Mouse (Mus musculus) MEL (cell line): ENCODE data around the gene Ccdc50. TPM values are rescaled to one million over a fixed set of nuclear protein-coding genes. Genes with fewer than 3 reads are reported as not detected.

Experiments
- DNase-seq: peaks from one replicate; pipeline ENCODE4 v3.0.0; 2011; ENCODE audit warnings: low read depth, low spot score
- H3K27ac ChIP-seq: 2 replicates; pipeline ENCODE4 v1.5.1; 2012; ENCODE audit warnings: low read depth, mild to moderate bottlenecking, control low read depth, low read length, moderate library complexity; ENCODE audit not compliant: control insufficient read depth
- H3K27me3 ChIP-seq, 2 experiments: fragments of 150-350 bp in 1 of 2; sonication (generic) in 1 of 2; 2 replicates each; pipeline ENCODE4 v1.6.1; 2012; ENCODE audit warnings: low read length in 2 of 2, mild to moderate bottlenecking in 2 of 2, improper control_type of control experiment in 1 of 2, moderate library complexity in 1 of 2; ENCODE audit not compliant: insufficient read depth in 2 of 2, control insufficient read depth in 1 of 2
- H3K36me3 ChIP-seq, 2 experiments: 2 replicates each; pipeline ENCODE4 v1.6.1; 2012 to 2014; ENCODE audit warnings: low read length in 2 of 2, improper control_type of control experiment in 1 of 2, inconsistent platforms in 1 of 2, mild to moderate bottlenecking in 1 of 2; ENCODE audit not compliant: insufficient read depth in 2 of 2, control insufficient read depth in 1 of 2
- H3K4me1 ChIP-seq, 2 experiments: fragments of 150-350 bp in 1 of 2; sonication (generic) in 1 of 2; 2 replicates each; pipeline ENCODE4 v1.6.1; 2012; ENCODE audit warnings: low read length in 2 of 2, improper control_type of control experiment in 1 of 2, mild to moderate bottlenecking in 1 of 2; ENCODE audit not compliant: insufficient read depth in 2 of 2, control insufficient read depth in 1 of 2
- H3K4me3 ChIP-seq, 2 experiments: fragments of 150-350 bp in 1 of 2; sonication (generic) in 1 of 2; 2 replicates each; pipeline ENCODE4 v1.5.1; 2012; ENCODE audit warnings: low read depth in 2 of 2, low read length in 2 of 2, mild to moderate bottlenecking in 2 of 2, moderate library complexity in 2 of 2, control low read depth in 1 of 2, improper control_type of control experiment in 1 of 2; ENCODE audit not compliant: control insufficient read depth in 1 of 2, insufficient read depth in 1 of 2
- H3K79me2 ChIP-seq: 2 replicates; pipeline ENCODE4 v1.6.1; 2012; ENCODE audit warnings: mild to moderate bottlenecking, low read length, moderate library complexity; ENCODE audit not compliant: control insufficient read depth, poor library complexity, insufficient read depth
- H3K9ac ChIP-seq: 2 replicates; pipeline ENCODE4 v1.6.1; 2012; ENCODE audit warnings: low read depth, mild to moderate bottlenecking, control low read depth, low read length, moderate library complexity; ENCODE audit not compliant: control insufficient read depth, poor library complexity, severe bottlenecking
- H3K9me3 ChIP-seq: fragments of 150-350 bp; sonication (generic); replicated peaks from 2 replicates; pipeline ENCODE4 v1.6.1; 2012; ENCODE audit warnings: mild to moderate bottlenecking, low read length, improper control_type of control experiment, moderate library complexity; ENCODE audit not compliant: insufficient read depth
- BHLHE40 ChIP-seq: IDR thresholded peaks from 2 replicates; pipeline ENCODE4 v1.6.1; 2012; ENCODE audit warnings: low read depth, mild to moderate bottlenecking, inconsistent platforms, low read length, improper control_type of control experiment, borderline replicate concordance
- CHD1 ChIP-seq: IDR thresholded peaks from 2 replicates; pipeline ENCODE4 v1.6.1; 2012; ENCODE audit warnings: low read depth, mild to moderate bottlenecking, inconsistent platforms, low read length, improper control_type of control experiment
- CHD2 ChIP-seq: IDR thresholded peaks from 2 replicates; pipeline ENCODE4 v1.6.1; 2011; ENCODE audit warnings: low read length, improper control_type of control experiment
- E2F4 ChIP-seq: IDR thresholded peaks from 2 replicates; pipeline ENCODE4 v1.6.1; 2011; ENCODE audit warnings: low read depth, low read length, improper control_type of control experiment, borderline replicate concordance
- ETS1 ChIP-seq: IDR thresholded peaks from 2 replicates; pipeline ENCODE4 v1.6.1; 2012; ENCODE audit warnings: low read depth, mild to moderate bottlenecking, inconsistent platforms, low read length, improper control_type of control experiment, moderate library complexity
- KAT2A ChIP-seq: conservative IDR thresholded peaks from 2 replicates; pipeline ENCODE4 v1.6.1; 2012; ENCODE audit warnings: low read depth, low read length, improper control_type of control experiment, inconsistent platforms
- MEF2A ChIP-seq: IDR thresholded peaks from 2 replicates; pipeline ENCODE4 v1.6.1; 2014; ENCODE audit warnings: low read depth, mild to moderate bottlenecking, inconsistent platforms, low read length, improper control_type of control experiment; ENCODE audit not compliant: poor library complexity, insufficient replicate concordance, severe bottlenecking; ENCODE audit errors: extremely low read depth
- MYB ChIP-seq: IDR thresholded peaks from 2 replicates; pipeline ENCODE4 v1.6.1; 2011; ENCODE audit warnings: mild to moderate bottlenecking, low read depth, low read length, improper control_type of control experiment
- MYC ChIP-seq: IDR thresholded peaks from 2 replicates; pipeline ENCODE4 v1.6.1; 2011; ENCODE audit warnings: low read depth, mild to moderate bottlenecking, low read length, improper control_type of control experiment, moderate library complexity
- NELFE ChIP-seq: IDR thresholded peaks from 2 replicates; pipeline ENCODE4 v1.6.1; 2011; ENCODE audit warnings: low read depth, low read length, improper control_type of control experiment
- POLR2A ChIP-seq, 2 experiments: IDR thresholded peaks; 2 replicates each; pipeline ENCODE4 v1.6.1; 2011 to 2012; ENCODE audit warnings: low read length in 2 of 2, mild to moderate bottlenecking in 2 of 2, control low read depth in 1 of 2, improper control_type of control experiment in 1 of 2, low read depth in 1 of 2, moderate library complexity in 1 of 2; ENCODE audit not compliant: control insufficient read depth in 1 of 2, insufficient read depth in 1 of 2, poor library complexity in 1 of 2
- SIN3A ChIP-seq: IDR thresholded peaks from 2 replicates; pipeline ENCODE4 v1.6.1; 2012; ENCODE audit warnings: low read length, improper control_type of control experiment, inconsistent platforms
- TCF12 ChIP-seq: IDR thresholded peaks from 2 replicates; pipeline ENCODE4 v1.6.1; 2014; ENCODE audit warnings: low read depth, mild to moderate bottlenecking, inconsistent platforms, low read length, improper control_type of control experiment, moderate library complexity
- ZMIZ1 ChIP-seq: IDR thresholded peaks from 2 replicates; pipeline ENCODE4 v1.6.1; 2012; ENCODE audit warnings: low read depth, mild to moderate bottlenecking, inconsistent platforms, low read length, improper control_type of control experiment, moderate library complexity
- polyA plus RNA-seq, 2 experiments: library from polyadenylated mRNA; stranded (reverse) in 1 of 2; unstranded in 1 of 2; fragments of >175 nt in 1 of 2; fragments of >200 nt in 1 of 2; gene quantifications; 2 replicates each; pipeline versions ENCODE4 v1.2.1 to v1.2.4; 2012; ENCODE audit warnings: low replicate concordance in 2 of 2, low read depth in 1 of 2; ENCODE audit not compliant: insufficient read length in 2 of 2, insufficient read depth in 1 of 2, missing spikeins in 1 of 2
- total RNA-seq: library from RNA; depleted of rRNA; stranded (reverse); fragments of 300-350 nt; gene quantifications from 2 replicates; pipeline ENCODE4 v1.2.3, GENCODE M21; 2012

Gene Ccdc50
- total and polyA plus RNA-seq, 3 experiments: 15.1 to 30.6 (median 20.4) TPM

GRCm38 (mm10) chr16:27382217-27382616 is 6.5 kb upstream of the Ccdc50 start:
- Histone ChIP-seq H3K27ac (no peak overlapping the region), H3K4me1 (0 out of 4 replicates have a peak, but pooled peaks cover 0 to 2% of the 10 kb centered on the region in 2 experiments)
- no peak for DNase-seq
- TF ChIP-seq ZMIZ1 (no peak), KAT2A (no peak), NELFE (no peak), CHD2 (no peak), SIN3A (no peak), MYC (no peak), MYB (no peak), POLR2A (IDR thresholded peaks at IDR 0.05; ENCODE audit: control insufficient read depth in 1 of 2, insufficient read depth in 1 of 2, low read depth in 1 of 2, low read length in 2 of 2, poor library complexity in 1 of 2) (no peak), ETS1 (no peak)
- TF ChIP-seq, all 39 proteins: peak for 0
- H3K4me3 ChIP-seq: no peak overlapping the region
- H3K9ac ChIP-seq: no peak overlapping the region
- H3K36me3 ChIP-seq: peaks cover 0 to 5% of the 10 kb centered on the region in 2 experiments; a peak in 2 of 4 replicates
- H3K9me3 ChIP-seq: no peaks in the 10 kb centered on the region
- H3K27me3 ChIP-seq: no peaks in the 10 kb centered on the region
- H3K79me2 ChIP-seq: no peaks in the 10 kb centered on the region

- Histone ChIP-seq H3K27ac (no peak overlapping the region), H3K27me3 (no peaks in the 10 kb centered on the region), H3K36me3 (peaks cover 0 to 11% of the 10 kb centered on the region in 2 experiments; a peak in 2 of 4 replicates), H3K9me3 (no peaks in the 10 kb centered on the region)
- TF ChIP-seq E2F4 (no peak), TCF12 (no peak), SIN3A (no peak), MEF2A (no peak), BHLHE40 (no peak), CHD1 (no peak)
- TF ChIP-seq, all 39 proteins: peak for 0
- DNase-seq: no peak
- Histone ChIP-seq H3K4me1 (peaks cover 0 to 7% of the 10 kb centered on the region in 2 experiments; a peak in 1 of 4 replicates), H3K79me2 (peaks cover 12% of the 10 kb centered on the region), H3K9ac (no peak overlapping the region), H3K4me3 (no peak overlapping the region)
Measured at GRCm38 (mm10) chr16:27384893-27385603, 3.6 kb upstream of the Ccdc50 start.
